Mouse (Mus musculus) cortical plate, adult 2 months (tissue): ENCODE results near the gene Xpr1. TPM values are rescaled to one million over a fixed set of nuclear protein-coding genes. Genes with fewer than 3 reads are reported as not detected.

Experiments
- H3K27ac ChIP-seq: fragments of 200-500 bp; 2 replicates; pipeline ENCODE4 v1.5.1; 2012; ENCODE audit warnings: low read length, control low read depth, inconsistent platforms; ENCODE audit not compliant: insufficient read depth
- H3K4me1 ChIP-seq: fragments of 200-500 bp; 2 replicates; pipeline ENCODE4 v1.6.1; 2011; ENCODE audit warnings: low read length; ENCODE audit not compliant: control insufficient read depth, insufficient read depth
- H3K4me3 ChIP-seq: fragments of 200-500 bp; 2 replicates; pipeline ENCODE4 v1.5.1; 2011; ENCODE audit warnings: mild to moderate bottlenecking, low read length, control low read depth; ENCODE audit not compliant: insufficient read depth
- CTCF ChIP-seq: fragments of 200-500 bp; IDR thresholded peaks from 2 replicates; pipeline ENCODE4 v1.5.1; 2011; ENCODE audit warnings: mild to moderate bottlenecking, control low read depth, low read length; ENCODE audit not compliant: insufficient read depth; ENCODE audit errors: extremely low read depth
- POLR2A ChIP-seq: fragments of 200-500 bp; IDR thresholded peaks from 2 replicates; pipeline ENCODE4 v1.6.1; 2011; ENCODE audit warnings: mild to moderate bottlenecking, low read length, control low read depth; ENCODE audit not compliant: insufficient read depth; ENCODE audit errors: extremely low read depth
- polyA plus RNA-seq: library from polyadenylated mRNA; depleted of rRNA; stranded (reverse); fragments of >200 nt; gene quantifications from 2 replicates; pipeline ENCODE4 v1.2.3, GENCODE M21; 2012

Xpr1 gene
- polyA plus RNA-seq, 1 experiment, result 37.9 TPM

- Histone ChIP-seq H3K4me1 (no peaks in the 10 kb centered on the region), H3K27ac (no peak overlapping the region), H3K4me3 (no peak overlapping the region)
- TF ChIP-seq CTCF (no peak), POLR2A (no peak)
Measured at GRCm38 (mm10) chr1:155439551-155439950, 22.3 kb upstream of the Xpr1 start.

DNA sequence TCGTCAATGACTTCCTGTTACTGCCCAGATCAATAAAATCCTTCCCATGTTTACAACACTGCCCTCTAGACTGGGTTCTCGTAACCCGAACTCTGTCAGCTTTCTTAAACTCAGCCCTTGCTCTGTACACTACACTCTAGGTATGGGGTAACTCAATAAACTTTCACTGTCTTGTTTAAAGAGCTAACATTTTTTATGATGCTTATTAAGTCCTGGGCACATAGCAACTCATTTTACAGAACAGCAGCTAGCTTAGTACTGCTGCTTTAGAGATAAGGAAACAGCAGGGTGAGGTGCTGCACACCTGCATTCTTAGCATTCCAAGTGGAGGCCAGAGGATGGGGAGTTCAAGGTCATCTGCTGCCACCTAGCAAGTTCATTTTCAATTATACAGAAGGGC is 21.3 kb upstream of the Xpr1 start:
- H3K4me3 ChIP-seq, result no peak overlapping the region
- TF ChIP-seq CTCF (no peak), POLR2A (no peak)
- H3K4me1 ChIP-seq, result no peaks in the 10 kb centered on the region
- no peak overlapping the region for H3K27ac ChIP-seq

DNA sequence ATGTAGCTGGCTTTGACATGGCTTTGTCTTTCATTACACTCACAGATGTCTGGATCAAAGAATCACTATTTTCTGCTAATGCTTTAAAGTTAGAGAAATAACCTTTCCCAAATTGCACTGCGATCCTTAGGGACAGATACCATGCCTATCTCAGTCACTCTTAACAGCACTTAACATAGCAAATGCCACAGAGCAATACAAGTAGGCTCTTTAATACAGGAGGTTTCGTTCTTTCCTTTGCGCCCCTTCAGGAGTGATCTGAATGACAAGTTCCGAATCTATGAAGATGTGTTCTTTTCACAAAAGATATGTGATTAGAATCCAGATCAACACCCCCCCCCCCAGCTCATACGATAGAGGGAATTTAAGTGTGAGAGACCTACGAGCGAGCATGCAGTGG is 12.1 kb upstream of the Xpr1 start:
- H3K27ac ChIP-seq, result no peak overlapping the region
- no peak overlapping the region for H3K4me3 ChIP-seq
- peaks cover 3% of the 10 kb centered on the region; the same call in 1 of the 2 replicates for H3K4me1 ChIP-seq
- no peak for TF ChIP-seq CTCF
- no peak for TF ChIP-seq POLR2A

GRCm38 (mm10) chr1:155427126-155427865 is 10.1 kb upstream of the Xpr1 start:
- TF ChIP-seq CTCF (no peak), POLR2A (no peak)
- H3K4me1 ChIP-seq, result peaks cover 3% of the 10 kb centered on the region; the same call in 1 of the 2 replicates
- H3K4me3 ChIP-seq, result no peak overlapping the region
- H3K27ac ChIP-seq, result no peak overlapping the region

GRCm38 (mm10) chr1:155425743-155426315 is 8.6 kb upstream of the Xpr1 start:
- TF ChIP-seq POLR2A (no peak), CTCF (no peak)
- no peak overlapping the region for H3K27ac ChIP-seq
- H3K4me3 ChIP-seq, result no peak overlapping the region
- peaks cover 3% of the 10 kb centered on the region; the same call in 1 of the 2 replicates for H3K4me1 ChIP-seq

- TF ChIP-seq CTCF, result no peak
- TF ChIP-seq POLR2A, result no peak
- H3K4me3 ChIP-seq, result no peak overlapping the region
Measured at GRCm38 (mm10) chr1:155425285-155425684, 8.1 kb upstream of the Xpr1 start.

GRCm38 (mm10) chr1:155423801-155424200 is 6.6 kb upstream of the Xpr1 start:
- peaks cover 3% of the 10 kb centered on the region; the same call in 1 of the 2 replicates for H3K4me1 ChIP-seq
- no peak overlapping the region for H3K4me3 ChIP-seq
- TF ChIP-seq CTCF (no peak), POLR2A (no peak)
- no peak overlapping the region for H3K27ac ChIP-seq

More at GRCm38 (mm10) chr1:155425285-155425684, 8.1 kb upstream of the Xpr1 start:
- no peak overlapping the region for H3K27ac ChIP-seq
- H3K4me1 ChIP-seq, result peaks cover 3% of the 10 kb centered on the region; the same call in 1 of the 2 replicates

- no peak for TF ChIP-seq POLR2A
- TF ChIP-seq CTCF, result no peak
- Histone ChIP-seq H3K27ac (no peak overlapping the region), H3K4me3 (no peak overlapping the region), H3K4me1 (peaks cover under 1% of the 10 kb centered on the region; the same call in 1 of the 2 replicates)
Measured at GRCm38 (mm10) chr1:155422022-155422421, 4.8 kb upstream of the Xpr1 start.

GRCm38 (mm10) chr1:155416147-155416700 is 991 bp downstream of the Xpr1 start:
- Histone ChIP-seq H3K4me1 (no peaks in the 10 kb centered on the region), H3K27ac (no peak overlapping the region), H3K4me3 (peak overlapping the region; percentile 82)
- TF ChIP-seq POLR2A, result no peak
- TF ChIP-seq CTCF, result no peak
